Mouse (Mus musculus) adipose tissue, adult 10 weeks (tissue): Measurements from ENCODE around the gene Jade1. TPM values are rescaled to one million over a fixed set of nuclear protein-coding genes. Genes with fewer than 3 reads are reported as not detected.

Source experiments
- polyA plus RNA-seq: library from polyadenylated mRNA; stranded (reverse); fragments of 350-450 nt; fragmentation: Illumina TruSeq; extraction: RNeasy Lipid Tissue Mini Kit (QIAGEN cat#74804); gene quantifications from one replicate; pipeline ENCODE4 v1.2.3, GENCODE M21; 2014; ENCODE audit warnings: low read depth, low replicate concordance

Jade1 gene
- polyA plus RNA-seq = 21.4 TPM

DNA sequence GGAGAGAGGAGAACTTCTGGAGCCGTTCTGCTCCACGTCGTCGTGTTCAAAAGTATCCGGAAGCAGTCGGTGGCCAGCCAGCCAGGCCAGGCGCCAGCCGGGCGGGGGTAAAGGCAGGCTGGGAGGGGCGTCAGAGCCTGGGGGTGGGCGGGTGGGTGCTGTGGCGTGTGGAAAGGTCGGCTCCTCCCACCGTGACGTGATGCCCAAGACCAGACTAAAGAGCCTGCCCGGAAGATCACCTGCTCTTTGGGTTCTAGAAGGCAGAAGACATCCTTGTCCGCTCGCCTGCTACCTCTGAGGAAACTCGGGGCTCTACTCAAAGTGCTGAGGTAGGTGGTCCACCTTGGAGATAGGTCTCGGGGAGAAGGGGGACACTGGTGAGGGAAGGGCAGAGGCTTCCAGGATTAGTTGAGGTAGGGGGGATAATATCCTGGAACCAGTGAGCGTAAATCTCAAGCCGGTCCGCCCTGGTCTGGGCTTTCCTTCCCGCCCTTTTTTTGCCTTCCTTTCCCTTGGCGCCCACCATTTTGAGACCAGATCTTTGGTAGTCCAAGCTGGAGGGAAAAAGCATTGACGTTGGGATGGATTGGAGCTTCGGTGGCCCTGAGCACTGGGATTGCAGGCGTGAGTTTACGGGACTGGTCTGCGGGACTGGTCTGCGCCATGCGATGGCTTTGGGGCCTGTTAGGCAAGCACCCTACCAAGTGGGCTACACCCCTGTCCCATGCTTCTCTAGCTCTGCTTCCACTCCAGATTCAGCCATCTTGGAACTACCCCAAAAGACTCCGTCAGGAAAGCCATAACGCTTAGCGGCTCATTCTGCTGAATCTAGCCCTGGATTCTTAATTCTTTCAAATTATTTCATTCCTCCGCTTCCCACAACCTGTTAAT lies at the start of gene Jade1:
Gene Jade1 (plus strand): TSS at position 241 of the 891 bp plus-strand sequence.

Other genes with a start within 250 kb of the Jade1 start
- 16.3 TPM for gene Sclt1, start 186.8 kb downstream of the Jade1 start, polyA plus RNA-seq
- 22.2 TPM for gene D3Ertd751e, start 186.9 kb downstream of the Jade1 start, polyA plus RNA-seq